Mouse (Mus musculus) fat pad, adult 2 months (tissue): ENCODE data around the gene Adk.
A peak's percentile ranks its signal among the peaks of the same experiment; 100 is the strongest.

Experiments
- DNase-seq: peaks from one replicate; pipeline ENCODE4 v3.0.0-alpha.2; 2011; ENCODE audit warnings: low read depth, low spot score; ENCODE audit errors: extremely low read depth

Adk gene

DNA sequence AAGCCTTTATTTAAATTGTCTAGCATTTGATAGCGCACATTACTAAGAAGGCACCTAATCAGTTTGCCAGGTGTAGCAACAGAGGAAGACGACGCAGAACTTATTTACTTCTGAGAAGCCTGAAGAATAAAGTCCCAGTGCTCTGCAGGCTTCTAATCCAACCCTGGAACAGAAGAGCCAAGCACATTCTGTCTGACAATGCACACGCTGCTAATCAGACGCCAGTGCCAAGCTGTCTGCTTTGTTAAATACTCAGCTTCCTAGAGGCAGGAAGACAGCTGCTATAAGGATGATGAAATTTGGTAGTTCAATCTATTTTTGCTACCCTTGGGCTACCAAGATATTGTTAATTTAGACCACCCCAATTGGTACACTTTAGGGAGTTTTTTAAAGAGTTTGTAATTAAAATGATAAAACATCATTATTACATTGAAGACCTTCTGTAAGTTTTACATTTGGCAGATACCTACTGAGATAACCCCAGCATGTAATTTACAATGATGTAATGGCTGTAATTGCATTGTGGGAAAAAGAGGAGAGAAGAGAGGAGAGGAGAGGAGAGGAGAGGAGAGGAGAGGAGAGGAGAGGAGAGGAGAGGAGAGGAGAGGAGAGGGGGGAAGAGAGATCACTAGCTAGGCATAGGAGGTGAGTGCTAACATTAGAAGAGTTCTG, 201.1 kb downstream of the Adk start:
- no peak for DNase-seq

DNA sequence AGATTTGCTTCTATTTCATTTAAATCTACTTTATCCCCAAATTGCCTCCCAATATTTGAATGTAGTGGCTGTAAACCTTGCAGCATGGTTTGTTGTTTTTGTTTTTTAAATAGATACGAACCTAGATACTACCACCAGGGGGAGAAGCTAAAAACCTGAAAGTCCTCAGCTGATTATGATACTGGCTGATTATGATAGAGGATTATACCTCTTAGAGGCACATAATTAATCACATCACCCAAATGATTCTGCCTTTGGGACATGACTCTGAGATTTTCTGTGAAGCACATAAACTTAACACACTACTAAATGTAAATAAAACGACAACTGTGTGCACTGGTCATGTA, 201.6 kb downstream of the Adk start:
- no peak for DNase-seq

DNA sequence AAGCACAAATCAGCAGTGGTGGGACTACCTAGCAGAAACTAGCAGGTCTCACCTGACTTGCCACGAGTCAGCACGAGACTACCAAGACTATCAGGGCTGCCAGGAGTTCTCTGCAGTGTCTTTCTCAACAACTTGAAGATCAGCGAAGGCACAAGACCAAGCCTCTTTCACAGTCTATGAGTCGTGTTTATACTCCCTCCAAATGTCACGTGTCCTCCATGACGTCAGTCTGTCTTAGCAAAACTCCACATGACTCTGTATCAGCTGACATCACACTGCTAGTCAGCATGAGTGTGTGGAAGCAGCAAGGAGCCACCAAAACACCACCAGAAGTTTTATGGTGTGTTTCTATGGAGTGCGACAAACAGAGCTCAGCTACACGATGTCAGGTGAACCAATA, 215.9 kb downstream of the Adk start:
- no peak for DNase-seq

DNA sequence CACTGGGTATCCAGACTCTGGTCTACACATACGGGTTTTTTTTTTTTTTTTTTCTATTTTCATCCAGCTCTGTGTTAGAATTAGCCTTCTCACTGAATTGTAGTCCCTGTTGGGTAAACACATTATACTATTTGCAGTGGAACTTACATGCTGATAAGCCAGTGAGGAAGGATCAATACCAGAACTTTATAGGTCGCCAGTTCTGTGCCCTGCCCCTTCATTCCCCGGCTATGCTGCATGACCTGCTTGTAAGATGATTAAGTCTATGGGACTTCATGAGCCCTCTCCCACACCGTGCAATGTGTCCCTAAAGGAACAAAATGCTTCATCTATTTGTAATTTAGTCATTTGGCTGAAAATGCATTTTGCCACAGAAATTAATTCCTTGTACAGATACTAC, 219.1 kb downstream of the Adk start:
- no peak for DNase-seq

DNA sequence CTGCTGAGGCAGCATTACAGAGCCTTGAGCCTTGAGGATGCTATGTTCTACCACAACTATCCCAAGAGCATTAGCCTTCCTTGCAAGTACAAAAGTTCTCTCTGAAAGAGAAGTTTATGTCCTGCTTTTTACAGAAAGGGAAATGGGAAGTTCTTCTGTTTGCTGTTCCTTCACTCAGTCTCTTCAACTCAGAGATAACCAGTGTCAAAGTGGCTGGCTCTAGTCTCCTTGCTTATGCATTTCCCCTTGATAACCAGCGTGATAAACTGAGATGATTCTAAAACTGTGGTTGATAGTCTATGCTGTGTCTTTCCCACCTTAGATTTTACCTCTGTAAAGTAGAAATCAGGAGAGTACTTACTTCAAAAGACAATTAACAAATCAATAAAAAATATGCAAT, 223.4 kb downstream of the Adk start:
- DNase-seq: no peak

GRCm38 (mm10) chr14:21278290-21278689, 225.9 kb downstream of the Adk start:
- DNase-seq: no peak

DNA sequence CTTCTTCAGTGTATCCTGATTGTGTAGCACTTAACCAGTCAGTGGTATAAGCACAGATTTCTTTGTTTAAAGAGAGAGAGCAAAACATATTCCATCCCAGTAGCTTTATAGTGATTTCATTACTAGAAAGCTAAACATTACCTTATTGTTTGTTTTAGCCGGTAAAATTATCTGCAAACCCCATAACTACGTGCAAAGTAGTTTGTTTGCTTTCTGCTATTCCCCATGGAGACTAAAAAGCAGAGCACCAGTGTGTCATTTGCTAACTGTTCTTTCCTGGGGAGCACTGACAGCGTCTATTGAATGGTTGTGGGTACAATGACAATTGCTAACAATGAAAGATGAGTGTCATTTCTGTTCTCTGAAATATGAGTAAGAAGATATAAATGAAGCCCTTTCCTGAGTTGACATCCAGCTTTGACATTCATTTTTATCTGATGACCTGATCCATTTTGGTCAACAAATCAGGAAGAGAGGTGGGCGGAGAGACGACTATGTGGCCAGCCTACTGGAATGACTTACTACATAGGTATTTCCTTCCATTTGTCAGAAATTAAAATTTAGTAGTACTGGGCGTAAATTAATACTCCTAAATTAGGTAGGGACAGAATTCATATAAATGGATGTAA, 226.6 kb downstream of the Adk start:
- DNase-seq: no peak

- no peak for DNase-seq
These were observed 228.1 kb downstream of the Adk start for GRCm38 (mm10) chr14:21280451-21280850.

GRCm38 (mm10) chr14:21281506-21281905, 229.1 kb downstream of the Adk start:
- no peak for DNase-seq

DNA sequence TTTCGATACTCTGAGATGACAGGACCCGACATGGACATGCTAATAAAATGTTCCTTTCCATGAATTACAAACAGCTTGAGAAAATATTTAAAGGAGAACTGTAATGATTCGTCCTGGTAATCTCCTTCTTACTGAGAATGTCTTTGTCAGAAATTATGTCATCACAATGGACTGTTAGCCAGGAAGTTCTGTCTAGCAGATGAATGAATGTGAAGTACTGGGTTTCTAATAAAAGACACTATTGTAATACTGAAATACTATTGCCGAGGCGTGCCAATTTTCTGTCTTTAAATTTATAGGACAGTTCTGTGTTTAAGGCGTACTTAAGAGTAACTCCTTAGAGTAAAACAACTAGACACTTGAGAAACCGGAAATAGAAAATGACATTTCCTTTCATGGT, 231.7 kb downstream of the Adk start:
- no peak for DNase-seq

DNA sequence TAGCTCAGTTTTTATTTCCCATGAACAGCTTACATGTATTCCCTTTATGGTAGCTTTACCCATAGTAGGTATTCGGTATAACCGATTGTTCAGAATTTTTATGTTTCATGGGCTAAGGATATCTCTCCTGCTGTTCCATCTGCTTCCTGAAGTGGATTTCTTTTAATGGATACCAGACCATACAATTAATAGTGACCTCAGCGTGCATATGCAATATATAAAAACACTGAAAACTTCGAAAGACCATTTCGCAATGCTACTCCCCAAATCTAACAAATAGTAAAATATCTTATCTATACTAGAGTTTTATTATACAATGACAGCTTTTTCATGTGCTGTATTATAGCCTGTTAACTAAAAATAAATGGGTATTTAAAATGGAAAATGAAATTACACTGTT, 232.5 kb downstream of the Adk start:
- no peak for DNase-seq

DNA sequence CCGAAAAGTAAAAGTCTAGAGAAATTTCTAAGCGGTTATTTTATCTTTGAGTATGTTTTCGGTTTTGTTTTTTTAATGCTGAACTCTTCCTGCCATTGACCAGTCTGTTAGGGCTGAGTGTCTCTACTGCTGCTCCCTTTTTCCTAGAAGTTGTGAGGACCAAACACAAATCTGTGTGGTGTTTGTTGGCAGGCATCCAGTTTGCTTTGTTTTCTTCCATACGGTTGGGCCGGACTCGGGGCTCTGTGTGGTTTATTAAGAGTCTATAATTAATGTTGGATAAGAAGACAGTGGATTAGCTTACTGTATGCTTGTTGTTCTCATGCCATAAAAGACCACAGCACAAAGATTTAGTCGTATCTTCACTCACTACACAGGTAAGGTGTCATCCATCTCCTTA, 233.9 kb downstream of the Adk start:
- no peak for DNase-seq

- no peak for DNase-seq
These were observed 235.5 kb downstream of the Adk start for GRCm38 (mm10) chr14:21287726-21288442.

- no peak for DNase-seq
These were observed 247.4 kb downstream of the Adk start for GRCm38 (mm10) chr14:21299743-21300142.

DNA sequence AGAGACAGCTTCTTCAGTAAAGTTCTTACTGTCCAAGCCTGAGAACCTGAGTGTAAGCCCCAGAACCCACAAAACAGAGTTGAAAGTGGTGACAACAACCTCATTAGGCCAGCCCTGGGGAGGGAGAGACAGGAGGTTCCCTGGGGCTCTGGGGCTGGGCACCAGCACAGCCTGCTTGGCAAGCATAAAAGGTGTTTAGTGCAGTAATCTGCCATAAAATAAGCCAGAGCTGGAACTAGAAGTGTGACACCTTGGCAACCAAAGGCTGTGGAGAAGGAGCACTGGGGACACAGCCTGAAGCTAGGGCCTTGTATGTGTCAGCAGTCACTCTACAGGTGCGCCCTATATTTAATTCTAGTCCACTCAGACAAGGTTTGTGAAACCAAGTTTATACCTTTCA, 252.4 kb downstream of the Adk start:
- DNase-seq: peak; percentile 52

DNA sequence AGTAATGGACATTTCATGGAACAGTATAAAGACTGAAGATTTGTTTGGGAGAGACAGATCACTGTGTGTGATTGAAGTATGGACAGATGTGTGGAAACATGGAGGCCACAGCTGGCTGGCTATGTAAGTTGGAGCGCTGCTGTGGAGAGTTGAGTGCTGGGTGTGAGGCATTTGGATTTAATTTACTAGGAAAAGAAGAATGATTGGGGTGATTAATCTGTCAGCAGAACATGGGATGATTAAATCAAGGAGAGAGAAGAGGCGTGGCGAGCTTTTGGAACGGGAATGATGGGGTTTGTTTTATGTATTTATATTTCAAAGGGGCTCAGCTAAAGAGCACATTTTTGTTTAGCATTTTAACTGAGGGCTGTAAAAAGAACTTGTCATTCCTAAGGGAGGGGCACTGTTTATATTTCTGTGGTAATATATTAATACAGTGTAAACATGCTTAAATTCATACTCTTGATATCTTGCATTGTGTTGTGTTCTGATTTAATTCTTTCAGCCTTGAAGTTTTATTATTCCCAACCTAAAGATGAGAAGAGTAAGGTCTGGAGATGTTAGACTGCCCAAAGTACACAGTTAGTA, 256.1 kb downstream of the Adk start:
- DNase-seq: no peak

DNA sequence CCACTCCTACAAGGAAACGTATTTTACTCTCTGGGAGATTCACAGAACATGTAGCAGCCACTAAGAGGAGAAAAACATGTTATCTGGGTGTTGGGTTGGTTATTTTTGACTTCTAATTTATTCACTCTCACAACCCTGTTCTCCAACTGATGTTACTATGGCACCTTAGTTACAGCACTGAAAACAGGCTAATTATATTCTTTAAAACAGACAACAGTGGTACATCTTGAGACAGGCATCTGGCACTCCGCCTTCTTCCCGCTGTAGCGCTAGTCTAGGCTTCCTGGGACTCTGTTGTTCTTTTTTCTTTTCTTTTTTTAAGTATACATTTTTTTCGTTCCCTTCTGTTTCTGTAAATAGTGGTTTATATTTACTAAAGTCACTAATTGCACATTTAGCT, 258.2 kb downstream of the Adk start:
- DNase-seq: no peak

DNA sequence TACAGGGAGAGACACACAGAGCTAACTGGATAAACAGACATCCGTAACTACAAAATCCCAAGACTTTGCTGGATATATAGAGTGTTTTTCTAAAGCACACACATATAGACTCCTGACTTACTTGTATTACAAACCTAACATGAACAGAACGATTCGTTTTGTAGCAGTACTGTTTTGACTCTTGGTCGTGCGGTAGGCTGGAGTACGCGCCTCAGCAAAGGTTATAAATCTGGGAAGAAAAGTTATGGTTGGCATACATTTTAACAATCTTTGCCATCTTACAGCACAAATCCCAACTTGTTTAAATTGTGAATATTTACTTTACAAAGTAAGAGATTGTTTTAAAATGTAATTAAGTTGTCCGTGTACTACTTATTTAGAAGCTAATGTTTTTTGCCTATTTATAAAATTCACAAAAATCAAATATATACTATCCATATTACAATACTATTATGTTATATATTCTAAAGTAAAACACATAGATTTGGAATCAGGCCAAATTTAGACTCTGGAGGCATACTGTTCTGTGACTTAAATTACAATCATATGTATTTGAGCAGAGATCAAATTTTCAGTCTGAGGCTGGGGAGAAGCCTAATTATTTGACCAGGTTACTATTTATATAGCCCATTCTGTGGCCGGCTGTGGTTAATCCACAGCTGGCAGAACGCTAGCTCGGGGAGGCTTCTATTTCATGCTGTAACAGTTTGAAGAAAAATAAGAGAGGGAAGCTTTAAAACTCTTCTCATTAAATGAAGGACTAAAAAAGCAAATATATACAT, 261.4 kb downstream of the Adk start:
- DNase-seq: no peak

- no peak for DNase-seq
These were observed 262.1 kb downstream of the Adk start for GRCm38 (mm10) chr14:21314466-21314865.

GRCm38 (mm10) chr14:21334826-21335225, 282.5 kb downstream of the Adk start:
- no peak for DNase-seq

DNA sequence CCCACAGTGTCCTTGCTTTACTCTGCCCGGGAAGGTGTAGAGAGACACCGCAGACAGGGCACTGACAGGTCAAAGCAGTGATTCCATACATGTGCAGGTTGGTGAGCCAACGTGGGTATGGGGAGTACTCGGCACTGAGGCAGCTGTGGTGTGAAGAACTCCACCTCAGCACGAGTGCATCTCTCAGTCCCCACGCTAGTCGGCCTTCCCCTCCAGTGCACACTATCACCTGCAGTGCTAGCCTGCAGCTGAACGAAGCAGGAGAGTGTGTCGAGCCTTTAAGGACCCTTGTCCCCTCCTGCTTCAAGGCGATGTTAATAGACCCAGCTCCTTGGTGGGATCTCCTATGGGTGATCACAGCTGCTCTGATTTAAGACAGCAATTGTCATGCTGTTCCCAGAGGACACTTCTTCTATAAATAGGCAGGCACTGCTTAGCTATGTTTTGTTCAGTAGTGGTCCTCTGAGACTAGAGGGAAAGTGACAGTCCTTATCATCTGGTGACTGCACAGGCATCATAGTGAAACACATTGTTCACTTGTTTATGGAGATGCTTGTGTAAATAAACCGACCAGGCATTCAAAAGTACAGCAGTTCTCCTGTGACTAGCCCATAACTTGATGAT, 283.4 kb downstream of the Adk start:
- DNase-seq: no peak
